Mouse (Mus musculus) cerebral cortex, adult 2 months (tissue): ENCODE measurements around the gene Ppil1.

ENCODE experiments used
- WGBS: fragments of 180-500 bp; shearing (Covaris S2); methylation state at CpG from one replicate; pipeline ENCODE4 v1.1.7; 2018; 5-methylcytosine and 5-hydroxymethylcytosine counted together

Ppil1 gene

GRCm38 (mm10) chr17:29263840-29264633, at the start of gene Ppil1:
Gene Ppil1 (minus strand): TSS chr17:29264186.
- WGBS: 7% methylated on average over 38 of the region's 38 CpGs

GRCm38 (mm10) chr17:29312082-29312481, 48.1 kb upstream of the Ppil1 start:
- 100% methylated on average over 2 of the region's 2 CpGs for WGBS

- WGBS: 56% methylated on average over 8 of the region's 8 CpGs
Observed at GRCm38 (mm10) chr17:29311602-29312001, 47.6 kb upstream of the Ppil1 start.

GRCm38 (mm10) chr17:29310056-29310623, 46.2 kb upstream of the Ppil1 start:
- 90% methylated on average over 21 of the region's 21 CpGs for WGBS

GRCm38 (mm10) chr17:29305871-29306270, 41.9 kb upstream of the Ppil1 start:
- 74% methylated on average over 7 of the region's 7 CpGs for WGBS

- WGBS: 38% methylated on average over 15 of the region's 15 CpGs
Observed at GRCm38 (mm10) chr17:29305058-29305806, 41.2 kb upstream of the Ppil1 start.

- 69% methylated on average over 13 of the region's 13 CpGs for WGBS
Observed at GRCm38 (mm10) chr17:29304376-29305057, 40.5 kb upstream of the Ppil1 start.

GRCm38 (mm10) chr17:29303856-29304255, 39.9 kb upstream of the Ppil1 start:
- 86% methylated on average over 3 of the region's 3 CpGs for WGBS

GRCm38 (mm10) chr17:29303087-29303486, 39.1 kb upstream of the Ppil1 start:
- WGBS: 69% methylated on average over 3 of the region's 3 CpGs

GRCm38 (mm10) chr17:29302149-29302548, 38.2 kb upstream of the Ppil1 start:
- 62% methylated on average over 5 of the region's 5 CpGs for WGBS

- 81% methylated on average over 6 of the region's 6 CpGs for WGBS
Observed at GRCm38 (mm10) chr17:29301421-29301820, 37.4 kb upstream of the Ppil1 start.

- WGBS: 70% methylated on average over 7 of the region's 7 CpGs
Observed at GRCm38 (mm10) chr17:29300926-29301325, 36.9 kb upstream of the Ppil1 start.

- 88% methylated on average over 4 of the region's 4 CpGs for WGBS
Observed at GRCm38 (mm10) chr17:29299282-29299681, 35.3 kb upstream of the Ppil1 start.

- 93% methylated on average over 6 of the region's 6 CpGs for WGBS
Observed at GRCm38 (mm10) chr17:29297813-29298212, 33.8 kb upstream of the Ppil1 start.

- 90% methylated on average over 10 of the region's 10 CpGs for WGBS
Observed at GRCm38 (mm10) chr17:29297321-29297720, 33.3 kb upstream of the Ppil1 start.

- WGBS: 91% methylated on average over 5 of the region's 5 CpGs
Observed at GRCm38 (mm10) chr17:29295835-29296234, 31.8 kb upstream of the Ppil1 start.

- whole genome bisulfite sequencing: 79% methylated on average over 9 of the region's 9 CpGs
Observed at GRCm38 (mm10) chr17:29293807-29294605, 30.0 kb upstream of the Ppil1 start.

- 70% methylated on average over 3 of the region's 3 CpGs for WGBS
Observed at GRCm38 (mm10) chr17:29292996-29293395, 29.0 kb upstream of the Ppil1 start.

- WGBS: 89% methylated on average over 7 of the region's 7 CpGs
Observed at GRCm38 (mm10) chr17:29291793-29292192, 27.8 kb upstream of the Ppil1 start.

- 54% methylated on average over 21 of the region's 21 CpGs for WGBS
Observed at GRCm38 (mm10) chr17:29282216-29282952, 18.4 kb upstream of the Ppil1 start.
